Mouse (Mus musculus) adrenal gland, postnatal 14 days (tissue): ENCODE data around the gene Kcnk6. TPM values are rescaled to one million over a fixed set of nuclear protein-coding genes. Genes with fewer than 3 reads are reported as not detected.
A peak's percentile ranks its signal among the peaks of the same experiment; 100 is the strongest.

Experiments
- DNase-seq: peaks from one replicate; pipeline ENCODE4 v3.0.0; 2021; ENCODE audit warnings: mixed read lengths
- long read RNA-seq, 2 experiments: library from polyadenylated mRNA; stranded (forward); transcript quantifications; one replicate each; pipeline ENCODE4 v2.0.0; 2021
- total RNA-seq: library from RNA; stranded (reverse); gene quantifications from 2 replicates; pipeline ENCODE4 v1.2.3, GENCODE M21; 2021

Kcnk6 gene
- 3.0 and 4.1 TPM in 2 replicates for total RNA-seq
- long read RNA-seq, experiment 1, full-length matches to known transcripts: 1 of 1 reads
- long read RNA-seq, experiment 1, partial matches to known transcripts: 0 of 1 reads
- long read RNA-seq, experiment 1, other reads (novel, unspliced or antisense): 0 of 1 reads
- long read RNA-seq, experiment 2, full-length matches to known transcripts: 1 of 1 reads
- long read RNA-seq, experiment 2, partial matches to known transcripts: 0 of 1 reads
- long read RNA-seq, experiment 2, other reads (novel, unspliced or antisense): 0 of 1 reads

DNA sequence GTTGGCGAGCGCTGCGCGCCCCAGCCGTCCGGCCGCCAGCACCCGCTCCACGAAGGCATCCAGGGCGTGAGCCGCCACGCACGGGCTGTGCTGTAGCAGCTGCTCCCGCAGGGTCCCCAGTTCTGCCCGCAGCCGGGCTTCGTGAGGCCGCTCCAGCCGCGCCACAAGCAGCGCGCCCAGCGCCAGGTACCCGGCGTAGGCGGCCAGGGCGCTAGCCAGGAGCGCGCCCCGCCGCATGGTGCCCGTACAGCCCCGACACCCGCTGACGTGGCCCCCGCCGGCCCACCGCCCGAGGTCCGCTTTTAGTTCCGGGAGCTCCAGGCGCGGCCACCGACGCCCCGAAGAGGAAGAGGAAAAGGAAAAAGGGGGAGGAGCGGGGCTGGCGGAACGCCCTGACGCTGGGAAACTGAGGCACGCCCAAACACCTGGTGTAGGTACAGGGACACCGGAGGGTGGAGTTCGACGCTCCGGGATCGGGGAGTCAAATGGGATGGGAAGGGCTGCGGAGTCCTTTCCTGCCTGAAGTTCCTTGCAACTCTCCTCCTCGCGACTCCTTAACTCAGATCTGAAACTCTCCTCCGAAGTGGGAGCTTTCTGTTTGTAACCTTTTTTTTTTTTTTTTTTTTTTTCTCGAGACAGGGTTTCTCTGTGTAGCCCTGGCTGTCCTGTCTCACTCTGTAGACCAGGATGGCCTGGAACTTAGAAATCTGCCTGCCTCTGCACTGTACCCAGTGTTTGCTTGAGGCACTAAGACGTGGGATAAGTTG is at the start of gene Kcnk6:
Kcnk6 (minus strand) TSS at position 269 of the 767 bp plus-strand sequence.
- DNase-seq: peak; percentile 37

DNA sequence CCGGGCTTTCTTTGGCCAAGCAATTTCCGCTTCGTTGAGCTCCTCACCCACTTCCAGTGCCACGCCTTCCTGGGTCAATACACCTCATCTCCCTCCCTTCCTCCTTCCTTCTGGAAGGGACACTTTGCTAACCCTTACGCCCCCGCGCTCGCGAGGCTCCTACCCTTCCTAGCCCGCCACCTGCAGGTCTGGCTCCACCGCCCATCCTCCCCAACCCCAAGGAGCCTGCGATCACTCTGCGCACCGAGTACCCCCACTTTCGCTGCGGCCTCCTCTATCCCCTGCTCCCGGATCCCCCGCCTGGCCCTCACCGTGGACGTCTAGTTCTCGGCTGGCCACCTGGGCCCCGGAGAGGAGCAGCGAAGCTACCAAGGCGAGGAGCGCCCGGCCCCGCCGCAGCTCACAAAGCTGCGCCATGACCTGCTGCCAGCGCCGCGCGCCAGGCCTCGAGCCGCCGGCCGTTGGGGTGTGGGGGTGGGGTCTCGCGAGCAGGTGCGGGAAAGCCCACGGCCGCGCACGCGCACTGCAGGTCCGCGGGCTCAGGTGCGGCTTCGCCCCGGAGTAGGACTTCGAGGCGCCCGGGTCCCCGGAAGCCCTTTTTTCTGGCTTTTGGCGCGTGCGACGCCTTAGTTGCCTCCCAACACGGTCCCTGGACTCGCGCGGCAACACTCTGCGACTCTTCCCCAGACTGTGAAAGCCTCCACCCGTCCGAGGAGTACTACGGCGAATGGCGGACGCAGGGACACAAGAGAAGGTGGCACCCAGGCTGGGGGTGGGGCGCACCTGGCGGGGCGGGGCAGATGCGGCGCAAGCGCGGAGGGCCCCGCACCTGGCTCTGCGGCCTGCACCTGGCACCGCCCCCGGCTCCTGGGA is 49.1 kb upstream of the Kcnk6 start, which contains the start of gene Spint2:
Spint2 (minus strand) TSS at position 712 of the 873 bp plus-strand sequence.
- peak; percentile 81 for DNase-seq

- peak; percentile 19 for DNase-seq
Observed at GRCm38 (mm10) chr7:29280801-29281200, 48.5 kb upstream of the Kcnk6 start.

DNA sequence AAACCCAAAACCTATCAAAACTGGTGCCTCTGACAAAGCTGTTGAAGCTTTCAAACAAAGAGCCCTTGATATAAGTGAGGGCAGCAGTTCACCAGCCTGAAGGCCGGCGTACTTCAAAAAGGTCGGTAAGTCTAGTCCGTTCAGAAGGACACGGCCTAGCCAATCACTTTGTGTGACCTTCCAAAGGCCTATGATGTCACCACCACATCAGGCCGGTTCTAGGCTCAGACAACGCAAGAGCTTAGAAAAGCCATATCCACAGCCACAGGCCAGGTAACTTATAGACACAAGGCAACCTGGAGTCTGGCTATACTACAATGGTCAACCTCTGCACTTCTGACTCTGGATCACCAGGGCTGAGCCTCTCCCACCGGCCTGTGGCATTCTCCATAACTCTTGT is 47.6 kb upstream of the Kcnk6 start:
- DNase-seq: peak; percentile 29

DNA sequence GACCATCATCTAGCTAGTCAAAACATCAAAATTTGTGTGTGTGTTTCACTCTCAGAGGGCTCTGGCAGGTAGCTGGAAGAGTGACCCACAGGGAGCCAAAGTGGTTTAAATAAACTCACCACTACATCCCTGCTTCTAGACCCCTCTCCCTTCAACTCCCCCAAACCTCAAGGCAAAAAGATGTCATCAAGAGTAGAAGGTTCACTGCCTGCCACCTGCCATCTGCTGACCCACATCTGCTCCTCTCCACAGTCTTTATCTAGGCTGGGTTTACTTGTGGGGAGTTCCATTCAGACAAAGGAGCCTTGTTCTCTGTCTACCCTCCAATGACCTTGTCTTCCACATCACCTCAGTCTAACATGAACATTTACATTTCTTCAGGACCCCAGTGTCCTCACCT is 46.9 kb upstream of the Kcnk6 start:
- DNase-seq: no peak

GRCm38 (mm10) chr7:29277510-29277909 is 45.2 kb upstream of the Kcnk6 start:
- no peak for DNase-seq

DNA sequence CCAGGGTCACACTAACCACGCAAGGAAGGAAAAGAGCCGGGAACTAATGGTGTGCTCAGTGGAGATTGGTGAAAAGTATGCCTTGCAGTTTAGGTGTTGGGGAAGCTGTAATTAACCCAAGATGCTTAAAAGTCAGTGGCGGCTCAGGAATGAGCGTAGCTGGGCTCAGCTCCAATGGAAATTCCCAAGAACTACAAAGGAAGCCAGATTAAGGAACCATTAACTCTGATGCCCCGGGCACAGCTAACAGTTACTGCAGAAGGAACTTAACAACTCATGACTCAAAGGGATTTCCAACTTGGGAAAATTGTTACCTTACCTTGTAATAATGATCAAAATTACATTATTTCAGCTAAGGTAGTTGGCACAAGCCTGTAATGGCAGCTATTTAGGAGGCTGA is 44.4 kb upstream of the Kcnk6 start:
- DNase-seq: no peak

GRCm38 (mm10) chr7:29271687-29272465 is 39.6 kb upstream of the Kcnk6 start:
- DNase-seq: no peak

GRCm38 (mm10) chr7:29270445-29270844 is 38.1 kb upstream of the Kcnk6 start:
- DNase-seq: no peak

DNA sequence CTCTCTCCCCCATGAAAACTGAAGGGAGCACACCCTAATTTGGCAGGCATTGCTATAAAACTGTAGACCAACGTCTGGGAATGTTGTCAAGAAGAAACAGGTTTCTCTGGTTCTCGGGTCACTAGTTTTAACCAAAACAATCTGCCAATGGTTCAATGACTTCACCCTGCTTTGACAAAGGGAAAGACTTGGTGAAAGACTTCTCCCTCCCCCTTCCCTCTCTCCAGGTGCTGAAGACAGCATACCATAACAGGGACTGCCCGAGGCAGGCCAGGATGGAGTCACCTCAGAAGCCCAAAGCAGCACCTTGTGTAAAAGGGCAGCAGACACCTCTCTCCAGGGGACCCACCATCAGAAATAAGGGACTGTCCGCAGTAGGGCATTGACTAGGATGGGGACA is 34.6 kb upstream of the Kcnk6 start:
- no peak for DNase-seq

DNA sequence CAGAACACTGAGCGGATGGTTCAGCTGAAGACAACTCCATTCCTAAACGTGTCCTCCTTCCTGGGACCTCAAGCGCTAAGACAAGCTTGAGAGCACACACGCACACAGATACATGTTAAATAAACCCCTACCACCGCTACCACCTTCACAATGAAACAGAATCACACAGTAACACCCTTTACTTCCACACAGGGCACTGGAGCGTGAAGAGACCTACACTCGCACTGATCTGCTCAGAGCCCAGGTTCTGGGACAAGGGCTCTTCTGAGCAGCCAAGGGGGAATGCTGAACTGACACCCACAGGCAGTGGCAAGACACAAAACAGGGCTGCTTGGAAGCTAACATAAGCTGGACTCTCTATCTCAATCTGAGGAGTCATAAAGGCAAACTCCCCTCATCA is 33.3 kb upstream of the Kcnk6 start:
- no peak for DNase-seq

- DNase-seq: no peak
Observed at GRCm38 (mm10) chr7:29263831-29264230, 31.5 kb upstream of the Kcnk6 start.

- no peak for DNase-seq
Observed at GRCm38 (mm10) chr7:29262151-29262550, 29.8 kb upstream of the Kcnk6 start.

DNA sequence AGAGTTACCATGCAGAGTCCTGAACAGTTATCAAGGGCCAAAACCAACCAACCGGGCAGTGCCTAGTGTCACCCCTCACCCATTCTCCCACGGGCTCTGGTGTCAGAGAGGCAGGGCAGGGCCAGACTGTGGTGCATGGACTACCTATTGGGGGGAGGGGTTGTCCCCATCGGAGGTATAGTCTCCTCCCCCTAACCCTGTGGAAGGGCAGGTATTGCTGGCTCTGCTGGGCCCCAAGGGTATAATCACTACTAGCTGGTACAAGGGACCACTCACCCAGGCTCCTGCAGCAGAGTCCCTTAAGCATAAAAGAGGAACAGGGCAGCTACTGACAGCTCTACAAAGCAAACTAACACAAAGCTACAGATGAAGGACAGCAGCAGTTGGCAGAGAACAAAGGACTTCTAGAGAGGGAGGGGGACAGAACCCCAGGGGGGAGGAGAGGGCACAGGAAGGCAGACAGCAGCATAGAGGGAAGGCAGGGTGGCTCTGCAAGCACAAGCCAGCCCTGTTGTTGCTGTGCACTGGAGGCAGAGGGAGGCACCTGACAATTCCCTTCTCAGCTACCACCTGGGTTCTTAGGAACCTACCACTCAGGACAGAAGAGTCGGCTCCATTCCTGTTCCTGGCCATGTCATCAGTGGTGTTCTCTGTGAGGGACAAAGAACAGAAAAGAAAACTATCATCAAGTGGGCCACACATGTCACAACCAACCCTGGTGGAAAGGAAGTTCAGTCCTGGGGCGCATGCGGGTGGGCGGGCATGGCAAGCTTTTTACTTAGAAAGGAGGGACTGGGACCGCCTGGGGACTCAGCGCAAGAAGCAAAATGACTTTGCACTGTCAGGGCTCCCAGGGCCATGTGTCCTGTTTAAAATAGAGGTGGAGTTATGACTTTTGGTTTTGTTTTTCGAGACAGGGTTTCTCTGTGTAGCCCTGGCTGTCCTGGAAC is 27.7 kb upstream of the Kcnk6 start:
- DNase-seq: no peak

- DNase-seq: peak; percentile 65
Observed at GRCm38 (mm10) chr7:29257368-29257767, 25.1 kb upstream of the Kcnk6 start.

- DNase-seq: no peak
Observed at GRCm38 (mm10) chr7:29255875-29256274, 23.6 kb upstream of the Kcnk6 start.

- DNase-seq: no peak
Observed at GRCm38 (mm10) chr7:29253842-29254241, 21.5 kb upstream of the Kcnk6 start.

DNA sequence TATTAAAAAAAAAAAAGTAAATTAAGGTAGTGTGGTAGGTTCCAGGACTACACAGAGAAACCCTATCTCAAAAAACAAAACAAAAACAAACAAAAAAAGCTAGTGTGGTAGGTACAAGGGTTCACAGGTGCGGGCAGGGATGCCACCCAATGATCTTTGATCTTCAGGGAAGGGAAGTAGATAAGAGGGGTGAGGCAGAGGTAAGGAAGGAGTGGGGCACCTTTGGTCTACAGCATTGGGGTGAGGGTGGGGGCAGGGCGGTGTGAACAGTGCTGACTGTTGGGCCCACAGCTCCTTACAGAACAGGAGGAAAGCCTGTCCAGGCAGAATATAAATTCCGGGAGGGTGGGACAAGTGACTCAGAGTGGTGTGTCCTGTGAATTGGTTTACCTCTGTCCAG is 18.9 kb upstream of the Kcnk6 start:
- no peak for DNase-seq

- peak; percentile 50 for DNase-seq
Observed at GRCm38 (mm10) chr7:29248261-29248841, 16.0 kb upstream of the Kcnk6 start, which contains the start of gene 2200002D01Rik. Gene 2200002D01Rik (minus strand): TSS chr7:29248466.

DNA sequence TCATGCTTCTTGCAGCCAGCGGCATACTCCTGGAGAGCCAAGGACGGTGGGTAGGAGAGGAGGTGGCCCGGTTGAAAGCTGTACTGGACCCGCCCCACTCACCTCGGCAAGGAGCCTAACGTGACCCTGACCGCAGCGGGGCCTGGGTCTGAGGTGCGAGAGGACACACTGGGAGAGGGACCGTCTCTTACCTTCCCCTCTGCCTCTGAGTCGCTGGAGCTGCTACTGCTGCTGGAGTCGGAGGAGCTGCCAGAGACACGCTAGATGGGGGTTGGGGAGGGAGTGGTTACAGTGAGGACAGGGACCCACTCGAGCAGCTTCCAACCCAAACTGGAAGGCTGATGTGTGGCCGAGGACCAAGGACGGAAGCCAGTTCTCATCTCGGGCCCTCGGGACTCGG is 15.4 kb upstream of the Kcnk6 start:
- DNase-seq: peak; percentile 29
